15 mouse cellular contexts compared by ENCODE assay signal in the genomic region with DNA sequence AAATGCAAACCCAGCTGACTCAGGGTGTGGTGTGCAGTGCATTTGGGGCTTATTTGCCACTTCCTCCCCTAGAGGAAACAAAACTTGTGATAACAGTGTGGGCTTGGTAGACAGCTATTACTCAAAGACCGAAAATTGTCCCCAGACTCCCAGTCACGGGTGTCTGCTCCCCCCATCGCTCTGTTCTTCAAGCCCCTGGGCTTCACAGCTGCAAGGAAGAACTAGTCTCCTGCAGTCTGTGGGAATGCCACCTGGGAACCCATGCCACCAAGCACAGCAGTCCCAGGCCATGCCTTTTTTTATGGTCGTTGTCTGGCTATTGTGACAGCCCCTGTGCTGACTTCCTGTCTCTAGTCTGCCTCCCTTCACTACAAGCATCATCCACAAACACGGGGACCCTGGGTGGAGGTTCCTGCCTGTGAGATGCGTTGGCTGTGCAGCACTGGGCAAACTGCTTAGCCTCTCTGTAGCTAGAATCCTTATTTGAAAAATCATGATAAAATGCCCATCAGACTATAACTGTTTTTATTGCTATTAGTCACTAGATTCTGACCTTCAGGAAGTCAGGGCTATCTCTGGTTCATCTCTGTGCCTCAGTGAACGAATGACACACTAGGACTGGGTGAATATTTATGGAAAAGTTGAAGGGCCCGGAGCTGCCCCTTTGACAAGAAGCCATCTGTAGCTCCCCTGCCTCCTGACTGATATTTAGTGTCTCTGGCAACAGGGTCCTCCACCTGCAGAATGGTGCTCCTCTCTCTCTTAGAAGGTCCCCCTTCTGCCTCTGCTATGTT. TPM values are rescaled to one million over a fixed set of nuclear protein-coding genes. Genes with fewer than 3 reads are reported as not detected.
DNase-seq lines count a peak whose midpoint lies in the region; ATAC-seq and TF ChIP-seq lines count a peak whose summit lies in the region.
"Had no signal": no experiment of that assay in that cellular context is flagged by ENCODE, and none has a peak within 500 bp of the region (broad histone marks: within the 10 kb centered on the region; RNA-seq: fewer than 3 reads in every experiment).

No protein-coding gene starts in this region.

- H3K27ac ChIP-seq in bone marrow, adult 2 months (ENCODE audit: control insufficient read depth, insufficient read depth, low read depth, low read length, poor library complexity): peak overlapping the region; percentile 74
- H3K27ac ChIP-seq: embryonic facial prominence, embryonic 13.5 days; neural tube, embryonic 13.5 days had no signal

- no peak for TF ChIP-seq POLR2A in bone marrow, adult 2 months (IDR thresholded peaks at IDR 0.05; ENCODE audit: borderline replicate concordance, control insufficient read depth, low read depth, low read length)

- TF ChIP-seq CTCF in bone marrow, adult 2 months (IDR thresholded peaks at IDR 0.05; ENCODE audit: control insufficient read depth, insufficient read depth, low read length): no peak

- peak; percentile 27 for DNase-seq in lung, postnatal 25 days (ENCODE audit: low spot score)
- DNase-seq in lung, postnatal 36 days: no peak
- DNase-seq in thymus, postnatal 4 days: peak; percentile 66
- no peak for DNase-seq in ovary, postnatal 14 days (ENCODE audit: low spot score)
- no peak for DNase-seq in cerebellum, postnatal 25 days
- DNase-seq in layer of hippocampus, adult 18-20 months (ENCODE audit: low spot score in 2 of 2): no peak
- DNase-seq: adrenal gland, adult 8-10 months; cerebellum, adult 2 months had no signal

- ATAC-seq in monocyte, adult 5-6 weeks (replicated peaks; ENCODE audit: insufficient number of reproducible peaks, low FRiP score, low TSS enrichment, poor library complexity, severe bottlenecking): peak; percentile 49; the same call in 1 of the 2 replicates
- ATAC-seq: hindbrain, embryonic 16.5 days had no signal

- H3K4me1 ChIP-seq in bone marrow, adult 2 months (ENCODE audit: control insufficient read depth, insufficient read depth, low read length): no peaks in the 10 kb centered on the region; the same call in 1 of the 2 replicates

- H3K4me3 ChIP-seq in bone marrow, adult 2 months (replicated peaks; ENCODE audit: control insufficient read depth, low read depth, low read length): no peak overlapping the region
- H3K4me3 ChIP-seq: embryonic facial prominence, embryonic 13.5 days; heart, embryonic 12.5 days; neural tube, embryonic 13.5 days had no signal

- WGBS in bone marrow, adult 2 months: 7% methylated on average over 8 of the region's 8 CpGs

RNA-seq across cellular contexts. Expression of a gene that starts 50.1 kb away (rescaled TPM):
- polyA plus RNA-seq in bone marrow, adult 2 months (2011; ENCODE audit: insufficient read depth, insufficient read length, low replicate concordance, missing spikeins): 1.3 and 4.7 TPM in 2 replicates
- 18.7 to 29.0 TPM (median 19.5 TPM) in 3 replicates for total RNA-seq in monocyte, adult 5-6 weeks (2017)
- 100 to 1,000 TPM; 171 to 175 TPM for total RNA-seq in layer of hippocampus, adult 18-20 months (2021)
- polyA plus RNA-seq: G1E had no signal

Comparison
In these comparisons a context has a peak if more than half of its experiments do, and no peak if none do; other contexts are left out.
1. DNase-seq: peak in lung, postnatal 25 days (single experiment) and thymus, postnatal 4 days (single experiment); none in lung, postnatal 36 days (single experiment), ovary, postnatal 14 days (single experiment), cerebellum, postnatal 25 days (0 of 2) and layer of hippocampus, adult 18-20 months (0 of 2).